Mouse (Mus musculus): ENCODE data around the gene Wwc1. TPM values are rescaled to one million over a fixed set of nuclear protein-coding genes. Genes with fewer than 3 reads are reported as not detected.
A peak's percentile ranks its signal among the peaks of the same experiment; 100 is the strongest.

Wwc1 gene
- polyA plus RNA-seq, 1 experiment from 2014 or later: 2.9 TPM

- H3K27ac ChIP-seq (ENCODE audit: low read depth, low read length): peak overlapping the region; percentile 64; the same call in 1 of the 2 replicates
- no peaks in the 10 kb centered on the region for H3K9me3 ChIP-seq (replicated peaks; ENCODE audit: control insufficient read depth, low read length)
- no peak for ATAC-seq (replicated peaks; ENCODE audit: insufficient number of reproducible peaks, low FRiP score, low TSS enrichment)
- H3K4me2 ChIP-seq: peak overlapping the region; percentile 44; the same call in 1 of the 2 replicates
- H3K36me3 ChIP-seq (ENCODE audit: control insufficient read depth, insufficient read depth, low read length): no peaks in the 10 kb centered on the region
- peaks cover 18% of the 10 kb centered on the region for H3K4me1 ChIP-seq (ENCODE audit: control insufficient read depth, insufficient read depth, low read length)
- H3K9ac ChIP-seq (ENCODE audit: low read depth, low read length): peak overlapping the region; percentile 46; the same call in 1 of the 2 replicates
- WGBS (ENCODE audit: insufficient replicate concordance): 44% methylated on average over 4 of the region's 4 CpGs
- H3K4me3 ChIP-seq (ENCODE audit: low read depth, low read length): no peak overlapping the region
- H3K27me3 ChIP-seq (ENCODE audit: control insufficient read depth, insufficient read depth, low read length): no peaks in the 10 kb centered on the region
Observed at GRCm38 (mm10) chr11:35893454-35893853, 86.9 kb downstream of the Wwc1 start.

- WGBS (ENCODE audit: insufficient replicate concordance): 26% methylated on average over 10 of the region's 10 CpGs
- 0 out of 2 replicates have a peak, but pooled peaks have one; percentile 47 for ATAC-seq (replicated peaks; ENCODE audit: insufficient number of reproducible peaks, low FRiP score, low TSS enrichment)
- Histone ChIP-seq H3K4me3 (ENCODE audit: low read depth, low read length) (no peak overlapping the region), H3K4me1 (ENCODE audit: control insufficient read depth, insufficient read depth, low read length) (peaks cover 18% of the 10 kb centered on the region), H3K27ac (ENCODE audit: low read depth, low read length) (peak overlapping the region; percentile 64; the same call in 1 of the 2 replicates), H3K9me3 (replicated peaks; ENCODE audit: control insufficient read depth, low read length) (no peaks in the 10 kb centered on the region), H3K36me3 (ENCODE audit: control insufficient read depth, insufficient read depth, low read length) (no peaks in the 10 kb centered on the region), H3K9ac (ENCODE audit: low read depth, low read length) (peak overlapping the region; percentile 46; the same call in 1 of the 2 replicates), H3K27me3 (ENCODE audit: control insufficient read depth, insufficient read depth, low read length) (no peaks in the 10 kb centered on the region), H3K4me2 (peak overlapping the region; percentile 44)
Observed at GRCm38 (mm10) chr11:35893018-35893421, 87.3 kb downstream of the Wwc1 start.

DNA sequence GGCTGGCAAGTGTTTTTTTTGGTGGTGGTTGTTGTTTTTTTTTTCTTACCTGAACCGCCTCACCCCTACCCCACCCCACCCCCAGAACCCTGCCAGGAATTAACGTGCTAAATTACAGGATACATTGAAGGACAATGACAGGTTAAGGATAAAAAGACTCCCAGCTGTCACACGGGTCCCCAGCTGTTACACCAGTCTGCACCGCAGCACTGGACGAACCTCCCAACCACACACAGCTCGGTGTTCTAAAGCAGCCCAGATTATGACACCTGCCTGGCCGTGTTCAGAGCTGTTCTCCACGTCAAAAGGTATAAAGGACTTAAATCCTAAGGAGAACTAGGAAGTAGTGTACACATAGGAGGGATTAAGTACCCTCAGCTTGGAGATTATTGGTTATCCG, 88.0 kb downstream of the Wwc1 start:
- Histone ChIP-seq H3K9me3 (replicated peaks; ENCODE audit: control insufficient read depth, low read length) (no peaks in the 10 kb centered on the region), H3K4me1 (ENCODE audit: control insufficient read depth, insufficient read depth, low read length) (peaks cover 18% of the 10 kb centered on the region), H3K4me2 (no peak overlapping the region), H3K27me3 (ENCODE audit: control insufficient read depth, insufficient read depth, low read length) (no peaks in the 10 kb centered on the region), H3K36me3 (ENCODE audit: control insufficient read depth, insufficient read depth, low read length) (no peaks in the 10 kb centered on the region), H3K4me3 (ENCODE audit: low read depth, low read length) (no peak overlapping the region), H3K27ac (ENCODE audit: low read depth, low read length) (no peak overlapping the region), H3K9ac (ENCODE audit: low read depth, low read length) (no peak overlapping the region)
- WGBS (ENCODE audit: insufficient replicate concordance): 73% methylated on average over 9 of the region's 9 CpGs
- ATAC-seq (replicated peaks; ENCODE audit: insufficient number of reproducible peaks, low FRiP score, low TSS enrichment): no peak

DNA sequence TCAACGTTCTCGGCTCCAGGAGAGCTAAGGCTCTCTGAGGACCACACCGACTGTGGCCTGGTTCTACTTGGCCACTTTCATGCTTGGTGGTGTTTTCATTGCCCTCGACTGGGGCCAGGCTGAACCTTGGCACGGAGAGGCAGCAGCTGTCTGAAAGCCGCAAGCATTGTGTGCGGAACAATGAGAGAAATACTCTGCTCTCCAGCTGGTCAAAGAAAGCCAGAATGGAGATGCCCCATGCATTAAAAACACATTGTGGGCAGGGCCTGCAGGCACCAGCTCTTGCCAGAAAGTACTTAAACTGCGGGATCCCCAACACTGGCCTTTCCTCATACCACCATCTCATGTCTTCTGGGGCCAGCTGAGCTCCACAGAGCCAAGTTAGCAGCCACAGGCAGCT, 91.5 kb downstream of the Wwc1 start:
- Histone ChIP-seq H3K36me3 (ENCODE audit: control insufficient read depth, insufficient read depth, low read length) (no peaks in the 10 kb centered on the region), H3K4me2 (no peak overlapping the region), H3K9ac (ENCODE audit: low read depth, low read length) (no peak overlapping the region), H3K27ac (ENCODE audit: low read depth, low read length) (no peak overlapping the region), H3K4me1 (ENCODE audit: control insufficient read depth, insufficient read depth, low read length) (peaks cover 15% of the 10 kb centered on the region), H3K9me3 (replicated peaks; ENCODE audit: control insufficient read depth, low read length) (no peaks in the 10 kb centered on the region), H3K27me3 (ENCODE audit: control insufficient read depth, insufficient read depth, low read length) (no peaks in the 10 kb centered on the region), H3K4me3 (ENCODE audit: low read depth, low read length) (no peak overlapping the region)
- WGBS (ENCODE audit: insufficient replicate concordance): 86% methylated on average over 8 of the region's 8 CpGs
- no peak for ATAC-seq (replicated peaks; ENCODE audit: insufficient number of reproducible peaks, low FRiP score, low TSS enrichment)

GRCm38 (mm10) chr11:35882777-35883176, 97.5 kb downstream of the Wwc1 start:
- no peaks in the 10 kb centered on the region; the same call in 1 of the 2 replicates for H3K36me3 ChIP-seq (ENCODE audit: control insufficient read depth, insufficient read depth, low read length)
- no peak overlapping the region for H3K4me3 ChIP-seq (ENCODE audit: low read depth, low read length)
- no peak overlapping the region for H3K9ac ChIP-seq (ENCODE audit: low read depth, low read length)
- no peak overlapping the region for H3K4me2 ChIP-seq
- no peak for ATAC-seq (replicated peaks; ENCODE audit: insufficient number of reproducible peaks, low FRiP score, low TSS enrichment)
- H3K27ac ChIP-seq (ENCODE audit: low read depth, low read length): no peak overlapping the region
- peaks cover 13% of the 10 kb centered on the region for H3K4me1 ChIP-seq (ENCODE audit: control insufficient read depth, insufficient read depth, low read length)
- H3K27me3 ChIP-seq (ENCODE audit: control insufficient read depth, insufficient read depth, low read length): no peaks in the 10 kb centered on the region
- WGBS (ENCODE audit: insufficient replicate concordance): 88% methylated on average over 6 of the region's 6 CpGs
- H3K9me3 ChIP-seq (replicated peaks; ENCODE audit: control insufficient read depth, low read length): no peaks in the 10 kb centered on the region

- H3K27me3 ChIP-seq (ENCODE audit: control insufficient read depth, insufficient read depth, low read length): peaks cover 6% of the 10 kb centered on the region; the same call in 1 of the 2 replicates
- H3K27ac ChIP-seq (ENCODE audit: low read depth, low read length): peak overlapping the region; percentile 64
- ATAC-seq (replicated peaks; ENCODE audit: insufficient number of reproducible peaks, low FRiP score, low TSS enrichment): no peak
Observed at GRCm38 (mm10) chr11:35878559-35878897, 101.8 kb downstream of the Wwc1 start.

DNA sequence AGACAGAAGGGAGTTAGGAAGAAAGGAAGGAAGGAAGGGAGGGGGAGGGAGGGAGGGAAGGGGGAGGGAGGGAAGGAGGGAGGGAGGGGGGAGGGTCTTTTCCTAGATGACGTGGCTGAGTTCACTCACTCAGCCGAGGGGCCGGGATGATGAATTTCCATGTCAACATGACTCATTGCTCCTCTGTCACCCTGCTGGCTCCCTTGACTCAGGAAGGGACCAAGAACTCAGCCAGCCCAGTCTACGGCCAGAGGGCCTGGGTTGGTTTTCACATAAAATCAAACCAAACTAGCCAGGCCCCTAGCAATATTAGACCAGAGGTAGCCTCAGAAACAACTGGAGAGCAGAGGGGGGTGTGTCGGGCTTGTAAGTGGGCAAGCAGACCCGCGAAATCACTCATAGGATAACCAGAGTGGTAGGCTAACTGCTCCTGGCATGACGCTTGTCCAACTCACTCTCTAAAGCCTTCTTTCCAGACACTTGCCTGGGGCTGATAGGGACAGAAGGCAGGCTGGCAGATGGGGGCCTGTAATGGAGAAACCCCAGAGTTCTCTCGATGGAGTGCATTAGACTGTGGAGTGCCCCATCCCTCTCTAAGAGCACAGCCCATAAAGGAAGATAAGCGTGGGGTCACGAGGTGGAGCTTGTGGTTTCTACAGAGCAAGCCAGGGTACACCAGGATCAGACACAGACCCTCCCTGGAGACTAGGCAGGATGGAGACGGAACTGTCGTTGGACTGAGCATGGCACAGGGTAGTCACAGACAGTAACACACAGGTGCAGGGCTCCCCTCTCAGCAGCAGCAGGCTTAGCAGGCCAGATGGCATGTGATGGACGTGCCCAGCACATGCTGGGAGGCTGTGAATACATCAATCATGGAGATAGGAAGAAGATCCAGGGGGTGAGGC, 102.4 kb downstream of the Wwc1 start:
- H3K4me2 ChIP-seq: no peak overlapping the region; the same call in 1 of the 2 replicates
- H3K9me3 ChIP-seq (replicated peaks; ENCODE audit: control insufficient read depth, low read length): no peaks in the 10 kb centered on the region
- WGBS (ENCODE audit: insufficient replicate concordance): 27% methylated on average over 14 of the region's 14 CpGs
- H3K4me3 ChIP-seq (ENCODE audit: low read depth, low read length): no peak overlapping the region
- 0 out of 2 replicates have a peak overlapping the region, but pooled peaks have one; percentile 5 for H3K9ac ChIP-seq (ENCODE audit: low read depth, low read length)
- peaks cover 6% of the 10 kb centered on the region; the same call in 1 of the 2 replicates for H3K27me3 ChIP-seq (ENCODE audit: control insufficient read depth, insufficient read depth, low read length)
- H3K27ac ChIP-seq (ENCODE audit: low read depth, low read length): peak overlapping the region; percentile 64
- peak; percentile 36; the same call in 1 of the 2 replicates for ATAC-seq (replicated peaks; ENCODE audit: insufficient number of reproducible peaks, low FRiP score, low TSS enrichment)
- H3K4me1 ChIP-seq (ENCODE audit: control insufficient read depth, insufficient read depth, low read length): peaks cover 26% of the 10 kb centered on the region
- H3K36me3 ChIP-seq (ENCODE audit: control insufficient read depth, insufficient read depth, low read length): no peaks in the 10 kb centered on the region; the same call in 1 of the 2 replicates

More at GRCm38 (mm10) chr11:35878559-35878897, 101.8 kb downstream of the Wwc1 start:
- Histone ChIP-seq H3K4me3 (ENCODE audit: low read depth, low read length) (no peak overlapping the region), H3K4me2 (no peak overlapping the region), H3K4me1 (ENCODE audit: control insufficient read depth, insufficient read depth, low read length) (peaks cover 25% of the 10 kb centered on the region), H3K9me3 (replicated peaks; ENCODE audit: control insufficient read depth, low read length) (no peaks in the 10 kb centered on the region), H3K9ac (ENCODE audit: low read depth, low read length) (0 out of 2 replicates have a peak overlapping the region, but pooled peaks have one; percentile 5), H3K36me3 (ENCODE audit: control insufficient read depth, insufficient read depth, low read length) (no peaks in the 10 kb centered on the region; the same call in 1 of the 2 replicates)
- WGBS (ENCODE audit: insufficient replicate concordance): 31% methylated on average over 4 of the region's 4 CpGs

DNA sequence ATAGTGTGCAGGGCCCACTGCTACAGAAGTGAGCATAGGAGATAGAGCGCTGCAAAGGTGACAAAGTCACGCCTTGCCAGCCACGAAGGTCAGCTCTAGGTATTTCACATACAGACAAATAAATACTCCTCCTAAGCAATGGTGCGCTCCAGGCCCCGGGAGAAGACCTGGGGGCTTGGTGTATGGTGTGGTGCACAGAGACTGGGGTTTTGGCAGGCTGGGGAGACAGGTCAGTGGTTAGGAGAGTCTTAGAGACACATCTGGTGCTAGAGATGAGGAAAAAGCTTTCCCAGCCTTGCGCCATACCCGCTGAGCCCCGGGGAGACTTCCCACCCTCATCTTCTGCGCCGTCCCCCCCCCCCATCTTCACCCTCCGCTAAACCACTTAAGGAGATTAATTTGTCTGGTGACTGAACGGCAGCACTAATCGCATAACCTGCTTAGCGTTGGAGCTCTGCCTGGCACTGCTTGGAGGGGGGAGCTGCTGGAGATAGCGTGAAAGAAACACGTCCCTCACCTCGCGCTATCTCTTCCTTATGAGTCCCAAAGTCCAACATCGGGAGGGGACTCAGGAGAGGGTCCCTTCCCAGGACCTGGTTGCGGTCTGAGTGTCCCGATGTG, 106.6 kb downstream of the Wwc1 start:
- H3K4me2 ChIP-seq: peak overlapping the region; percentile 31
- 31% methylated on average over 21 of the region's 21 CpGs for WGBS (ENCODE audit: insufficient replicate concordance)

More for the DNA sequence above, 106.6 kb downstream of the Wwc1 start:
- ATAC-seq (replicated peaks; ENCODE audit: insufficient number of reproducible peaks, low FRiP score, low TSS enrichment): no peak
- Histone ChIP-seq H3K36me3 (ENCODE audit: control insufficient read depth, insufficient read depth, low read length) (no peaks in the 10 kb centered on the region), H3K27ac (ENCODE audit: low read depth, low read length) (no peak overlapping the region), H3K4me1 (ENCODE audit: control insufficient read depth, insufficient read depth, low read length) (peaks cover 23% of the 10 kb centered on the region), H3K9me3 (replicated peaks; ENCODE audit: control insufficient read depth, low read length) (no peaks in the 10 kb centered on the region), H3K9ac (ENCODE audit: low read depth, low read length) (no peak overlapping the region), H3K4me3 (ENCODE audit: low read depth, low read length) (0 out of 2 replicates have a peak overlapping the region, but pooled peaks have one; percentile 1), H3K27me3 (ENCODE audit: control insufficient read depth, insufficient read depth, low read length) (peaks cover 6% of the 10 kb centered on the region; the same call in 1 of the 2 replicates)

Measured in heart, embryonic 11.5 days (tissue).